Mouse (Mus musculus): ENCODE measurements at regions not wholly inside any gene's neighbourhood (a gene's known extent, or its start where the extent isn't known, plus 50 kb on each side); places are given as distances from the start of the nearest gene placed in this dataset.

GRCm38 (mm10) chr3:80422106-80422505 lies 380.5 kb downstream of the Gria2 start:
- no peak overlapping the region for H3K27ac ChIP-seq (ENCODE audit: low read depth, low read length)
- ATAC-seq (ENCODE audit: low read depth), result no peak
- WGBS, result 88% methylated on average over 3 of the region's 3 CpGs

GRCm38 (mm10) chr3:80422646-80423045 lies 380.0 kb downstream of the Gria2 start:
- Histone ChIP-seq H3K4me2 (ENCODE audit: low read depth, low read length) (no peak overlapping the region), H3K27ac (ENCODE audit: low read depth, low read length) (no peak overlapping the region), H3K9ac (replicated peaks; ENCODE audit: low read depth, low read length) (no peak overlapping the region), H3K4me3 (ENCODE audit: low read depth, low read length) (no peak overlapping the region), H3K36me3 (ENCODE audit: control insufficient read depth, insufficient read depth, low read length) (no peaks in the 10 kb centered on the region), H3K4me1 (ENCODE audit: control insufficient read depth, insufficient read depth, low read length) (no peaks in the 10 kb centered on the region), H3K27me3 (ENCODE audit: control insufficient read depth, insufficient read depth, low read length) (no peaks in the 10 kb centered on the region), H3K9me3 (ENCODE audit: control insufficient read depth, low read length) (no peaks in the 10 kb centered on the region)
- no peak for ATAC-seq (ENCODE audit: low read depth)
- WGBS, result 72% methylated on average over 4 of the region's 4 CpGs

More at GRCm38 (mm10) chr3:80422106-80422505, 380.5 kb downstream of the Gria2 start:
- Histone ChIP-seq H3K9ac (replicated peaks; ENCODE audit: low read depth, low read length) (no peak overlapping the region), H3K27me3 (ENCODE audit: control insufficient read depth, insufficient read depth, low read length) (no peaks in the 10 kb centered on the region), H3K4me3 (ENCODE audit: low read depth, low read length) (no peak overlapping the region), H3K9me3 (ENCODE audit: control insufficient read depth, low read length) (no peaks in the 10 kb centered on the region), H3K4me1 (ENCODE audit: control insufficient read depth, insufficient read depth, low read length) (no peaks in the 10 kb centered on the region), H3K4me2 (ENCODE audit: low read depth, low read length) (no peak overlapping the region), H3K36me3 (ENCODE audit: control insufficient read depth, insufficient read depth, low read length) (no peaks in the 10 kb centered on the region)

All from neural tube, embryonic 14.5 days (tissue).